Mouse (Mus musculus): ENCODE results near the gene Babam2. TPM values are rescaled to one million over a fixed set of nuclear protein-coding genes. Genes with fewer than 3 reads are reported as not detected.

Gene Babam2
- total RNA-seq, 2 experiments from 2014 or later: 39.5 to 45.2 TPM

DNA sequence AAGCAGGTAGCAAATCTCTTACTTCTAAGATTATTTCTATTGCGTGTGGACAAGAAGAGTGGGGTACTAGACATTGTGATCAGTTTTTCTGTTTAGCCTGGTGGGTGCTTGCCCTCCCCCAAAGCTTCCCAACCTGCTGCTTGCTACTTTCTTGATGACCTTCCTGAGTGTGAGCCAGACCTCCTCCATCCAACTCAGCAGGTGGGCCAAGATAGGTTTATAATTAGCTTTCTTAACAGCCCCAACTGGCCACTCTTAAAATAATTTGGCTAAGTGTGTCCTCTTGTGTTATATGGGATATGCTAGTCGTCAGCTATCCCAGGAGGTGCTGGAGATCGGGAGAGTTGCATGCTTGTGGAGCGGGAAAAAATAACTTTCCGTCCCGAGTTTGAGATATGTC lies 235.8 kb downstream of the Babam2 start:
- H3K4me3 ChIP-seq: no peak overlapping the region
- intact Hi-C loops (cut with DNase I): no loop called here
- TF ChIP-seq CTCF (IDR thresholded peaks at IDR 0.05): no peak
- no peak for DNase-seq (ENCODE audit: extremely low spot score in 1 of 2, low spot score in 2 of 2)
- no peak overlapping the region for H3K27ac ChIP-seq

DNA sequence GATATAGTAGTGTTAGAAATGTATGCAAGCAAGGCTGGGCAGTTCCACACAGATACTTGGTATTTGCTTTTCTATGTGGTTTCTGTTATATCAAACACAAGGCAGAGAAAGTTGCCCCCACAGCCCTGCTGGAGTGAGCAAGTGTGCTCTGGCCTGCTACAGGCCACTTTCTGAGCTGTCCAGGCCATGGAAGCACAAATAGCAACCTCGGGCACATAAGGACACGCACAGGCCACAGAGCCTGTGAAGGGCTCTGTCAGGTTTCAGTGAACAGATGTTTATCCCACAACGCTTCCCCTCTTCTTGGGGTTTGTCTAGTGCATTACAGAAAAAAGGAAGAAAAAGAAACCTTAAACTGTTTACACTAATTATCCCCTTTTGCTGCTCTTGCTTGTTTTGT lies 236.9 kb downstream of the Babam2 start:
- Histone ChIP-seq H3K4me3 (no peak overlapping the region), H3K27ac (no peak overlapping the region)
- TF ChIP-seq CTCF (IDR thresholded peaks at IDR 0.05): no peak
- DNase-seq (ENCODE audit: extremely low spot score in 1 of 2, low spot score in 2 of 2): no peak
- intact Hi-C loops (cut with DNase I): no loop called here

DNA sequence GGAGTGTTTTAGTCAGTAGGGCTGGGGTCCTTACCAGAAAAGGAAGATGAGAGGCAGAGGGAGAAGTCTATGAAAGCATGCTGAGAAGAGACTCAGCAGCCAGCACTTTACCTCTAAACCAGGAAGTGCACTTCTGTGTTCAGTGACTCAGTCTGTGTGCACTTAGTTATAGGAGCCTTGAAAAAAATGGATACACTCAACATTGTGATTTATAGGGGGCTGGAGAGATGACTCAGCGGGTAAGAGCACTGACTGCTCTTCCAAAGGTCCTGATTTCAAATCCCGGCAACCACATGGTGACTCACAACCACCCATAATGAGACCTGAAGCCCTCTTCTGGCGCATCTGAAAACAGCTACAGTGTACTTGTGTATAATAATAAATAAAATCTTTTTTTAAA lies 238.5 kb downstream of the Babam2 start:
- no peak for DNase-seq (ENCODE audit: extremely low spot score in 1 of 2, low spot score in 2 of 2)
- Histone ChIP-seq H3K27ac (no peak overlapping the region), H3K4me3 (no peak overlapping the region)
- intact Hi-C loops (cut with DNase I): no loop called here
- TF ChIP-seq CTCF (IDR thresholded peaks at IDR 0.05): no peak

DNA sequence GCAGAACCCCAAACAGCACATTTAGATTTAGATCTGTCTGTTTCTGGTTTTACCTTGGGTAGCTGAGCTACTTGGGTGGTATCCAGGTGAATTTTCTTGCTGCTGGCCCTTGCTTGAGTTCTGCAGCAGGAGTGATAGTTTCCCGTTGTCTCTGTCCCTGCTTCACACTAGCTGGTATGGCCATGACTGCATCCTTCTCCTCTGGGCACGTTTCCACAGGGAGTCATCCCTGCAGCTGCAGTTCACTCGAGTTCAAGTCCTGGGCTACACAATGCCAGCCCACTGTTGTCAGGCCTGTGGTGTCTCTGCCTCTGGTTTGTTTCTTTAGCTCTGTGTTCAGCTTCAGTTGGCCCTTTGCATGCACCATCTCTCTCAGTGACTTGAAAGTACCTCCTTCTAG lies 239.0 kb downstream of the Babam2 start:
- no peak overlapping the region for H3K27ac ChIP-seq
- intact Hi-C loops (cut with DNase I): no loop called here
- TF ChIP-seq CTCF (IDR thresholded peaks at IDR 0.05): no peak
- no peak for DNase-seq (ENCODE audit: extremely low spot score in 1 of 2, low spot score in 2 of 2)
- no peak overlapping the region for H3K4me3 ChIP-seq

DNA sequence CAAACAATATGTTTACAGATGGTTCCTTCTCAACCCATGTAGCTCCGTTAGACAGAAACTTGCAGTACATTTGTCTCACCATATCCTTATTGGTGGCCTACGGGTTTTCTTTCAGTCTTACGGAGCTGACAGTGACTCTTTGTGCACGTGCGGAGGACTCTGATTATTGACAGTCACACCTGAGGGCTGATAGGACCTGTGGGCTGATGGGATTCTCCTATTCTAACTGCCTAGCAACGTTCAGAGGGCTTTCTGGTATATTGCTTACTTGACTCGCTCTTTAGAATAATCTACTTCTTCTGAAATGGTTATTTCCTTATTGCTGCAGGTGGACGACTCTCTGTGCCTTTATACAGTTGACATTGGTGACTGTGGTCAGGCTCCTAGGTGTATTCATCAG lies 243.4 kb downstream of the Babam2 start:
- intact Hi-C loops (cut with DNase I): no loop called here
- no peak overlapping the region for H3K4me3 ChIP-seq
- no peak for TF ChIP-seq CTCF (IDR thresholded peaks at IDR 0.05)
- no peak overlapping the region for H3K27ac ChIP-seq
- no peak for DNase-seq (ENCODE audit: extremely low spot score in 1 of 2, low spot score in 2 of 2)

DNA sequence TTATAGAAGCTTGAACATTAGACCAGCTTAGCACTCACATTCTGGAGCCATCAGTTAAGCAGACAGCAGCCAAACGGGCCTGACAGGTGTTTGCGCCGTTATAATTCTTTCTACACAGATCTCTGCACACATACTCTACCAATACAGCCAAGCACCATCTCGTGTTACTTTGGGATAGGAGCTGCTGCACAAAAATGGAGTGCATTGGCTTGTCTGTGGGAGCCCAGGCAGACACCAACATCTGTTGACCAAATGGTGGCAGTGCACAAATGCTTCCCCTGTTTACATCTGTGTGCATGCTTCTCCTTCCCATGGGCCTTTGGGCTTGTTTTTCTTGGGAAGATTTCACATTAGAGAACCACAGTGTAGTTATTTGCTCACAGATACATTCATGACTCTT lies 249.7 kb downstream of the Babam2 start:
- Histone ChIP-seq H3K4me3 (no peak overlapping the region), H3K27ac (no peak overlapping the region)
- no peak for TF ChIP-seq CTCF (IDR thresholded peaks at IDR 0.05)
- DNase-seq (ENCODE audit: extremely low spot score in 1 of 2, low spot score in 2 of 2): no peak
- intact Hi-C loops (cut with DNase I): no loop called here

DNA sequence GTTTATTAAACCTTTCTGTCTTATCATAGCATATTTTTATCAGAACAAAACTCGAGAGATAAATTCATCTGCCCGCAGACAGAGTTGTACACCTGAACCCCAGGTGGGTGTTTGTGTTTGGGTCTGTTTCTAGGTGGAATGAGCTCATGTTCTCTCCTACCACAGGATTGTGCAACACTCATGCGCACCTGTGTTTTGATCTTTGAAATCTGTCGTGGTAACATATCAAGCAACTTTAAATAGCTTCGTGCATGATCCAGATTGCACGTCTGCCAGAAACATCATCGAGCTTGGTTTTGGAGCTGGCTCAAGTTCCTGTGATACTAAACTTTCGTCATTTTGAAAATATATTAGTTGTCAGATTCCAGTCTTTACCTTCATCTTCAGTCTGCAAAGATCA lies 251.9 kb downstream of the Babam2 start:
- TF ChIP-seq CTCF (IDR thresholded peaks at IDR 0.05): no peak
- no peak for DNase-seq (ENCODE audit: extremely low spot score in 1 of 2, low spot score in 2 of 2)
- intact Hi-C loops (cut with DNase I): no loop called here
- Histone ChIP-seq H3K4me3 (no peak overlapping the region), H3K27ac (no peak overlapping the region)

DNA sequence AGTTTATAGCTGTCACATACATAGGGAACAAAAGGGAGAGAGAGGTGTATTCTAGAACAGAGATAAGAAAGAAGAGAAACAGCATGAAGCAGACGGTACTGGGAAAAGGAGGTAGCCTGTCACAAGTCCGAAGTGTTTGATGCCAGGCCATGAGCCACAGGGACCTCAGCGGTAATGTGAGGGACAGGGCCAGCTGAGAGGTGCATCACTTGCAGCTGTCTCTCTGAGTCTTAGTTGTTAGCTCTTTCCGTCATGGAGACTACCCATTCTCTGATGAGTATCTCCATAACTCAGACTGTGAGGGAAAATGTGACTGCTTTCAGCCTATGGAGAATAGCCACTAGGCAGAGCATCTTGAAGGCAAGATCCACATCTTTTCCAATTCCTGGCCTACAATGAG lies 253.0 kb downstream of the Babam2 start:
- intact Hi-C loops (cut with DNase I): no loop called here
- Histone ChIP-seq H3K4me3 (no peak overlapping the region), H3K27ac (no peak overlapping the region)
- DNase-seq (ENCODE audit: extremely low spot score in 1 of 2, low spot score in 2 of 2): no peak
- no peak for TF ChIP-seq CTCF (IDR thresholded peaks at IDR 0.05)

DNA sequence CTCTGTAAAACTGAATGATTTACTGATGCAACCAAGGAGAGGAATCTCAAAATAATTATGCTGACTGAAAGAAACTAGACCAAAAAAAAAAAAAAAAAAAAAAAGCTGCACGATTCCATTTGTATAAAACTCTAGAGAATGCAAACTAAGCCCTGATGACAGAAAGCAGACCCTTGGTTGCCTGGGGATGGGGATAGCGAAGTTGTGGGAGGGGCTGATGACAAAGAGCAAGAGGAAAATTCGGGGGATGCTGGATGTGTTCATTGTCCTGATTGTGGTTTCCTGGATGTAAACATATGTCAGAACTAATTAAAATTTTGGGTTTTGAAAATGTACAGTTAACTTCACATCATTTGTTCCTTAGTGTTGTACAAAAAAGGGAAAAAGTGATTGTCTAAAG lies 257.7 kb downstream of the Babam2 start:
- no peak for DNase-seq (ENCODE audit: extremely low spot score in 1 of 2, low spot score in 2 of 2)
- H3K27ac ChIP-seq: no peak overlapping the region
- TF ChIP-seq CTCF (IDR thresholded peaks at IDR 0.05): no peak
- no peak overlapping the region for H3K4me3 ChIP-seq
- intact Hi-C loops (cut with DNase I): no loop called here

DNA sequence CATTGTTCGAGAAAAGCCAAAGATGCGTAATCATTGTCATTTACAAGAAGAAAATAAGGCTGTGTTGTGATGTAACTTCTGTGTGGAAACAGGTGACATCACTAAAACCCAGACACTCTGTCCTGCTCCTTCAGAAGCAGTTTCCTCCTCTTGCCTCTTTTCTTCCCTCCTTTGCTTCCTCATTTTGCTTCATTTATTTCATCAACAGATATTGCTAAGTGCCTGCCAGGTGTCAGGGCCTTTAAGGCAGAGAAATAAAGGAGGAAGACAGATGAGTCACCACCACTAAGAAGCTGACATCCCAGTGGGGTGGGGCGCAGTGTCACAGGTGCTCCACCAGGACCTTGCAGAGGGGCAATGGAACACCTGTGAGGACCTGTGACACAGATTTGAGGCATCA lies 258.9 kb downstream of the Babam2 start:
- TF ChIP-seq CTCF (IDR thresholded peaks at IDR 0.05): no peak
- DNase-seq (ENCODE audit: extremely low spot score in 1 of 2, low spot score in 2 of 2): no peak
- Histone ChIP-seq H3K4me3 (no peak overlapping the region), H3K27ac (no peak overlapping the region)
- intact Hi-C loops (cut with DNase I): no loop called here

DNA sequence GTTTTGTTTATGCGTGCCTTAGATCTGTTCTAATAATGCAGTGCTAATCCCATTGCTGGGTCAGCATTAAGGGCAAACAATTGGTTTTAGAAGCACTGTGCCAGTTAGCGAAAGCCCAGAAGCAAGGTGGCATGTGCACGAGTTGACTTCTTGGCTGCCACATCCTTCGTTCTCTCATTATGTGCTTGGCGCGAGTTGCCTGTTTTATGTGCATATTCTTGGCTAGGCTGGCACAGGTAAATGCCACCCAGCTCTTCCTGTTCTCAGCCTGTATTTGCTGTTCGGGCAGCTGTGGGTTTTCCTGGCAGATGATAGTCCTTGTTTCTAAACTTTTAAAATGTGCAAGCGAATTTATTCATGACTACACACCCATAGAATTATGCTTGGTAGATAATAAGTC lies 262.4 kb downstream of the Babam2 start:
- Histone ChIP-seq H3K27ac (no peak overlapping the region), H3K4me3 (no peak overlapping the region)
- intact Hi-C loops (cut with DNase I): no loop called here
- no peak for DNase-seq (ENCODE audit: extremely low spot score in 1 of 2, low spot score in 2 of 2)
- TF ChIP-seq CTCF (IDR thresholded peaks at IDR 0.05): no peak

DNA sequence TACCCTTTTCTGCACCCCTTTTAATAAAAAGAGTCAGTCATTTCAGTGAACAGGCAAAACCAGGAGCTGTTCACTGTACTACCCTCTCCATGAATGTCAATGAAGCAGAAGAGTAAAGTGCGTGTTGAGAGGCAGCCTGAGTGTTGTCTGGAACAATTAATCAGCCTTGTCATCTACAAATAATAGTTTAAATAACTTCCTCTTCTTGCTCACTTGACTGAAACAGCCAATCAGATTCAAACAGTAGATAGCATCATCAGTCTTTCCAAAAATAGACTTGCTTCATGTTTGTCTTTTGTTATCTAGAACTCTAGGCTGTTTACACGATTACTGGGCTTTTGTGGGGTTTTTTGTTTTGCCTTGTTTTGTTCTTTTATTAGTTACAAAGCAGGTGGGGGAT lies 263.9 kb downstream of the Babam2 start:
- intact Hi-C loops (cut with DNase I): no loop called here
- DNase-seq (ENCODE audit: extremely low spot score in 1 of 2, low spot score in 2 of 2): no peak
- TF ChIP-seq CTCF (IDR thresholded peaks at IDR 0.05): no peak
- Histone ChIP-seq H3K27ac (no peak overlapping the region), H3K4me3 (no peak overlapping the region)

DNA sequence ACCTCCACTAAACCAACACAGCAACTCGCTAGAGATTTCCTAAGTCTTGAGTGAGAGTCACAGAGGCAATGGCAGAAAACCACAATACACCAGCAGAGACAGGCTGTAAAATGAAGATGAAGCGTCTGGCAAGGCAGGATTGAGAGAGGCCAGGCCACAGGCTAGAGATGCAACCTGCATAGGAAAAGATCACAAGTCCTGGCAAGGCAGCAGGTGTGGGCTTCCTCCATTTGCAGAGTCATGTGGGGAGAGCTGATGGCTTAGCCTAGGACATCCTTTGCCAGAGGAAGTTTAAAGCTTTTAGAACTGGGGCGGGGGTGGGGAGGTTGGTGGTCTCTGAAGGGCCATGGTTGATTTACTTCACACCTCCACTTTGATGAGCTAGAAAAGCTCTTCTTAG lies 264.9 kb downstream of the Babam2 start:
- Histone ChIP-seq H3K27ac (no peak overlapping the region), H3K4me3 (no peak overlapping the region)
- no peak for DNase-seq (ENCODE audit: extremely low spot score in 1 of 2, low spot score in 2 of 2)
- TF ChIP-seq CTCF (IDR thresholded peaks at IDR 0.05): no peak
- intact Hi-C loops (cut with DNase I): no loop called here

DNA sequence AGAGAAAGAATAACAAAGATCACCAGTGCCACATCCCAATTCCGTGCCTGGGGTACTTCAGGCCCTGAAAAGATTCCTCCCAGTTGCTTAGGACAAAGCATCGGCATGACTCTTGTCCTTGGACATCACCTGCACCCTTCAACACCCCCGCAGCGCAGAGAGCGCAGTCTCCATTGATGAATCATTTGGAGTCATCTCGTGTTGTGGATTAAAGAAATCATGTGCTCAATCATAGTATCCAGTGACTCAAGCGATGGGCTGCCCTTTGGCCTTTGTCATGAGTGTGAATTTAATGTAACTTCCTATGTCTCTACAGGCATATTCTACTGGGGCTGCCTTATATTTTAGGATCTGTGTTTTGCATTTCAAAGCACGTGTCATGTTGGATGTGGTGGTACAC lies 265.9 kb downstream of the Babam2 start:
- no peak for TF ChIP-seq CTCF (IDR thresholded peaks at IDR 0.05)
- intact Hi-C loops (cut with DNase I): no loop called here
- H3K27ac ChIP-seq: no peak overlapping the region
- DNase-seq (ENCODE audit: extremely low spot score in 1 of 2, low spot score in 2 of 2): no peak
- H3K4me3 ChIP-seq: no peak overlapping the region

All from left cerebral cortex, adult 2 months (tissue).